Mouse (Mus musculus) retina, postnatal 7 days (tissue): ENCODE data around the gene Gphn.

Experiments used
- DNase-seq: peaks from one replicate; pipeline ENCODE4 v3.0.0-alpha.2; 2012; ENCODE audit warnings: low read depth, low spot score

Gene Gphn

DNA sequence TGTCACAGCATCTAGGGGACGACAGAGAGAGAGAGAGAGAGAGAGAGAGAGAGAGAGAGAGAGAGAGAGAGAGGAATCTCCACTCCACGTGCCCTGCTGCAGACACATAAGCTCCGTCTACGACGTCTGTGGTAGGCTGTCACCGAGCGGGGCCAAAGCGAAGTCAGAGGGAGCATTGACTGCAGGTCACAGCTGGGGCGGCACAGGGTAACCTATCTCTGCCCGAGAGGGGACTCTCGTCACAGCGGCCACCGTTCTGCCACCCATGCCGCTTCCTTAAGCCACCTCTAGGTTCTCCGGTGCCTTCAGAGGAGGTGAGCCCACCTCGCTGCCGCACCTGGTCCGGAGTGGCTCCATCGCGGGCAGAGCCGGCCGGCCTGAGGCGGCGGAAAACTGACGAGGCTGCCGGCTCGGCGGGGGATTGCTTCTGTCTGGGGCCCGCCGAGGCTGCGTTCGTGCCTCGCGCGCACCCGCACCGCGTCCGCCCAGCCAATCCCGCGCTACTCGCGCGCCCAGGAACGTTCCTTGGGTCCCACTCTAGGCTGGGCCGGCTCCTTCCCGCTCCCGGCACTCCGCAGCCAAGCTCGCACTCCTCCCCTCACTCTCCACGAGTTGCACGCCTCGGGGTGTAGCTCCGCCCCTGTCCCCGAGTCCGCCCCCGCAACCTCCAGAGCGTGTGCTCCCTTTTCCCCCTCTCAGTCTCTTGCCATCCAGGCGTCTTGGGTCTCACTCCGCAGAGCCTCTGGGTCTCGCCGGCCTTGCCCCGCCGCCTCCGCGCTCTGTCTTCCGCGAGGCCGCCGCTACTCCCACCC lies at the start of gene Gphn:
TSS of gene Gphn (plus strand) at position 673 of the 812 bp plus-strand sequence.
- peak; percentile 80 for DNase-seq

DNA sequence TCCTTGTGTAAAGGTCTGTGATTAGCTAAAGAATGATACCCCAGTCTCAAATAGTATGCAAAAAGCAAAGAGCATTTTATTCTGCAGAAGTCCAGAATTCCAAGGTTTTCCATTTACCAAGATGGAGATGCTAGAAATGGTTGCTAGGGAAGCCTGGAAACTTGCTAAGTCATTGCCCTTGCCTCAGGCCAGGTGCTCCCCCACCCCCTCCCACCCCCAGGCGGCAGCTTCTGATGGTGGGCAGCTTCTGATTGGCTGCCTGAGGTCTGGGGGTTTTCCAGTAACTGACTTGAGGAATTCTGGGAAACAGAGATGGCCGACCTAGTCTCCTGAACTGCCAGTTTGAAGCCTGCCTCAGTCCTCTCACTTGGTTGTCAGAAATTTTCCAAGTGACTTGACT lies 44.7 kb upstream of the Gphn start:
- no peak for DNase-seq

DNA sequence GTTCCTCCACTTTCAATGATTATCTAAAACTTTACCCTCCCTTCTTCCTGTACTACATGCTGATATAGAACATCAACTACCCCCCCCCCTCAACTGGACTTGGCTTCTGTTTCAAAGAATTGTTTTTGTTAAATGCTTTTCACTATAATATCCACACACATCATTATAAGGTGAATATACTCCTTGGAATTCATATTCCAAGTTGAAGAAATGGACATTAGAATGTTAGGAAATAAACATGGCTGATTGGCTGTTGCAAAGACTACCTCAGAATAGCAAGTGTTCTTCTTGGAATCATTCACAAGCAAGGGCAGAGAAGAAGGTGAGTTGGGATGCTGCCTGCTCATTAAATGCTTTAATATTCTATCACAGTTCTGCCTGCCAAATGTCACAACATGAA lies 32.2 kb upstream of the Gphn start, which contains the start of gene Gm6657:
TSS of gene Gm6657 (plus strand) at position 301 of the 400 bp plus-strand sequence.
- DNase-seq = no peak

DNA sequence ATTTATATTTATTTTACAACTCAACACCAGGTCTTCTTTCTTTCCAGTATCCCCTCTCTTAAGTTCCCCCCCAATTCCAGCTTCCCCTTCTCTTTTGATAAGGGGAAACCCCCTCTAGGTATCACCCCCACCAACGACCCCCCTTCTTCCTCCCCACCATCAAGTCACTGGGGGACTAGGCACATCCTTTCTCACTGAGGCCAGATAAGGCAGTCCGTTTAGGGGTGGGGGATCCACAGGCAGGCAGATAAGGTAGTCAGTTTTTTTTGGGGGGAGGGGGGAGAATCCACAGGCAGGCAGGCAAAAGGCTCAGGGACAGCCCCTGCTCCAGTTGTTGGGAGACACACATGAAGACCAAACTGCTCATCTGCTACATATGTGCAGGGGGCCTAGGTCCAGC lies 30.8 kb upstream of the Gphn start:
- DNase-seq = no peak

DNA sequence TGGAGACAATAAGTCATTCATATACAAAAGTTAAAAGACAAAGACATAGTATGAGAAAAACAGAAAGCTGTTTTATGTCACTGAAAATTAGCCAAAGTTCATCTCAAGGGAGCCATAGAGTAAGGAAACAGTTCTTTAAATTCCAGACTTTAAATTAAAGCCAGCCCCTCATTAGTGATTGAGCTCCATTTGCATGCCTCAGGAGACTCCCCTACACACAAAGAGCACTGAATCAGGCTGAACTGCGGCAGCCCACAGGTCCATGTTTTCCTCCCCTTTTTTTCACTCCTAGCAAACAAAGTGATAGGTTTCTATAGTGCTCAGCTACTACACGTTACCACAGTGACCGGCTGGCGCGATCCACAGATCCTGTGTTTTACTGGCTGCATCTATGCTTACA lies 22.5 kb upstream of the Gphn start:
- no peak for DNase-seq

DNA sequence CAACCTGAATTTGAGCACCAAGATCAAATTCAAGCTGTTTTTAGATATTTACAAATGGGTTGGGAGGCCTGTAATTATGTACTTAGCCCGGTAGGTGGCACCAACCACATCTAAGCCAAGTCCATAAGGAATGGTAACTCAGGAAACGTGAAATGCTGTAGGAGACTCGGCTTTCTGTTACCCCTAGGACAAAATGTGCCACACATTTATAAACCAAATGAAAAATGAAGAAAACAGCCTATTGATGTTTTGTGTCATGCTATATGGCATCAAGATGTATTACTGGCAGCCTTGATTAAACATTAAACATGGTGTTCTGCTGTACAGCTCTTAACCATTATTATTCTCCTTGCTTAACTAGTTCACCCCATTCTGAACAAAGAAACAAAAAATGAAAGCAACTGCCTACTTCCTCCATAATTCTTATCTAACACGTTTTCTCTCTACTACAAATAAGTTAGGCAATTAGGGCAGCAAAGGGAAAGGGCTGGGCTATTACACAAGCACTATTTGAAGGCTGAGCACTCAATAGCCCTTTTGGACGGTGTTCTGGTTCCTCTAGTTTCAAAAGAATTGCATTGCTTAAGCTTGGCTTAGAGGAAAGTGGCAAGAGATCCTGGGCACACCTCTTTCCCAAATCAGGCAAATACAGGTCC lies 20.1 kb upstream of the Gphn start:
- peak; percentile 44 for DNase-seq

DNA sequence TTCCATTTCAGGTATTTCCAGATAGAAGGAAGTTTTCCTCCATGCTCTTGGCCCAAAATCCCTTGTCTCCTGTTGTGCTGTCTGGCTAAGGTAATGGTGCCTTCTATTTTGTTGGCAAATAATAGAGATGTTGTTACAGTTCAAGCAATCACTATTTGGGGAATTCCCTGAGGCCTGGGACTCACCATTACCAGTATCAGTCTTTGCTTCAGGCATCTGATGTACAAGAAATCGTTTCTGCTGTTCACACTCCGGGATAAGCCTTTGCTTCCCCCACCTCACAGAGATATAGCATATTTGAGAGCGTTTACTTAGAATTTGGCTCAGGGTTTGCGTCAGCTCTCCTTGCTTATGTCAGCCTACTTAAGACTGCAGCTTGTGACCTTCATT lies 19.6 kb upstream of the Gphn start:
- DNase-seq = no peak

DNA sequence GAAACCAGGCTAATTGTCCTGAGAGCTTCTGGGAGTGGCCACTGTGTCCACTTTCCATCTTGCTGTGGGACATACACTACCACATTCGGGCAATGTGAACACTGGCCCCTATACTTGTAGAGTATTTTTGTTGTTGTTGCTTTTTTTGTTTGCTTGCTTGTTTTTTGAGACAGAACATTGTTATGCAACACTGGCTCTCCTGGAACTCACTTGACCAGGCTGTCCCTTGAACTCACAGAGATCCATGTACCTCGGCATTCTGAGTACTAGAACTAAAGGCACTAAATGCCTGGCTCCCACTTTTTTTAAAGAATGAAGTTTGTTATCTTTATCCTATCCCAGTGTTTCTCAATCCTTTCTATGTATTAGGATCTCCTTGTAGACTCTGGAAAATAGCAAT lies 16.3 kb upstream of the Gphn start:
- DNase-seq = no peak

DNA sequence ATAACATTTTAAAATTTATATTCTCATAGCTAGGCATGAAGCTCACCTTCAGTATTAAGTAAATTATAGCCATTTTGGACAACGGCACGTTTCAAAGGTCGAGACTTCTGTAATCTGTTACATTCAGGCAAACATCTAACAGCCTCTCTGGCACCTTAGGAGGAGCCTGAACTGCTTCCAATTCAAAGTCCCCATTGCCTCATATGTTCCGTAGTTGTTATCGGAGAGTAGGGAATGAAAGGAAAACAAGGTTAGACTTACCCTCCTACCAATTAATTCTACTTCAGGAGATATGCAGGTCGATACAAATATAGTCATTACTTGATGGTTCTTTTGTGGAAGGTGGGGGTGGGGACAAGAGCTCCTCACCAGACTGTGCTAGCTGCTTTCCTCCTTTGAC lies 10.7 kb upstream of the Gphn start:
- DNase-seq = no peak

DNA sequence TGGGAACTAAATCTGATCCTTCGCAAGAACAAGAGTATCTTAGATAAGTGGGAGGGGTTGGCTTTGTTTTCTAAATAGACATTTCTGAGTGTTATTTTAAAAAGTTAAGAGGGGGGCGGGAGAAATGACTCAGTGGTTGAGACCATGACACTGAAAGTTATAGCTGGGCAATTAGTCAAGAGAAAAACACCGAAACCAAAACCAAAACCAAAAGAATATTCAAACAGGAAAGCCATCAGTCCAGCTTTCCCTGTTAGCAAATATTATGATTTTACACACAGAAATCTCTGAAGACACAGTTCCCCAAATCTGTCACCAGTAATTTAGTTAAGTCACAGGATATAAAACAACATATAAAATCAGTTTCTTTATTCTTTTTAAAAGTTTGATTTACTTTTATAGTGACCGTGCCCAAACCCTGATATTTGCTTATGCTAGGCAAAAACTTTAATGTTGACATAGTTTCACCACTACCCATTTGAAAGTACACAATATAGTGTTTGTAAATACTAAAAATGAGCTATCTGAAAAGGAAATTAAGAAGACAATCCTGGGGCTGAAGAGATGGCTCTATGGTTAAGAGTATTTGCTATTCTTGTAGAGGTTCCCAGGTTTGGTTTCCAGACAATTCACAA lies 6.9 kb upstream of the Gphn start:
- no peak for DNase-seq

DNA sequence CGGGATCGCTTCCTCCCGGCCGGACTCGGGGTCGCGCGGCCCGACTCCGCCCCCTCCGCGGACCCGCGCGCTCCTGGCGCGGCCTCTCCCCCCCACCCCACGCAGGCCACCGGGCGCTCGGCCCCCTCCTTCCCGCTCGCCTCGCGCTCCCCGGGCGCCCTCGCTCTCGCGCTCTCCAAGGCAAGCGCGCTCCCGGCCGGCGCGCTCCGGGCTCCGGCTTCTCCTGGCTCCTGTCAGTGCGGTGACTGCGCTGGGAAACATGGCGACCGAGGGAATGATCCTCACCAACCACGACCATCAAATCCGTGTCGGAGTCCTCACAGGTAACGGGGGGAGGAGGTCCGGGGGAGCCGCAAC lies 318 bp downstream of the Gphn start:
- peak; percentile 89 for DNase-seq

DNA sequence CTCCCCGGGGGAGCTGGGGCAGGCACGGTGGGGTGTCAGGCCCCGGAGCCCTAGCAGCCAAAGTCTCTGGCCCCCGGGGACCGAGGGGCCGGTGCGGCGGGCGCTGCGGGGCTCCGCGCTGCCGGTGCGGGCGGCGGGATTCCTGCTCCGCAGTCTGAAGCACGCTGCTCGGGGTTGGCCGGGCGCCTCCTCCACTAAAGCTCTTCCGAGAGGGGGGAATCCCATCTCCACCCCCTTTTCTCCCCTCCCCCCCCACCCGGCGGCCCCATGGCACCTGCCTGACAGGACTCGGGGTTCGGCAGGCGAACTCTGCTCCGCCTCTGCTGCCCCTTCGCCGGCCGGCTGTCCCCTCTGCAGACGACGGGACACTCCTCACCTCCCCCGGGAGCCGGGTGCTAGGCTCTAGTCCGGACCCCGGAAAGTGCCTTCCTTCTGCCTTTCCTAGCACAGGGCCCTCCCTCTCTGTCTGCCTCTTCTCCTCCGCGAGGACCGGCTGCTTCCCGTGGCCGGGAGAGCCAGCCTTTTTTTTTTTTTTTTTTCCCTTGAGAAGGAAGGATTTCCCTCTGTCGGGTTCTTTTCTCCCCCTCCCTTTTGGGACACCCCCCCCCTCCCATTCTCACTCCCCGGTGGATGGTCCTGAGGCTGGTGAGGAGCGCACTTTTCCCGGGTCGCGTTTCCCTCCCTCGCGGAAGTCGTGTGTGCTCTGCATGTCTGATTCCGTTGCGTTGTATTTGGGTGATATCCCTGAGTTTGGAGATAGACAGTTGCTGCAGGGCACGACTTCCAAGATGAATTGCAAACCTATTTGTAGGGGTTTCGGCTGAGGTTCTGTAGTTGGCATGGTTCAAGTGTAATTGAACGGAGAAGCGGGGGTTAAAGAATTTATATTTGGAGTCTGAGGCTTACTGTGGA lies 1.1 kb downstream of the Gphn start:
- peak; percentile 35 for DNase-seq

DNA sequence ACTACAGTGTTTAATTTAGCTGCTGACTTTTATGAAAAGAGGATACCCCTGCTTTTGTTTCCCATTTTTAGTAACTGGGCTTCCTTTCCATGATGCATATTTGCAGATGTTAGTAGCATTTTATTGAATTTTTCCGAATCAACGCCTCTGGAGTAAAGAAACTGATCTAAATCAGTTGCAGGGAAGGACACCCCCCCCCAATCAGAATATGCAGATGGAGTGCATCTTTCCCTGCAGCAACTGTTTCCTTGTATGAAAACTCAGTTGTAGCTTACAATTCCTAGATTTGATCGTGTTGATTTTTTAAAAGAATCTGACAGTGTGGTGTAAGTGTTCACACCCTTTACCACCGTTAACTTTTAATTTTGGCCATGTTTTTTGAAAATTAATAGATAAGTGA lies 2.0 kb downstream of the Gphn start:
- DNase-seq = no peak

DNA sequence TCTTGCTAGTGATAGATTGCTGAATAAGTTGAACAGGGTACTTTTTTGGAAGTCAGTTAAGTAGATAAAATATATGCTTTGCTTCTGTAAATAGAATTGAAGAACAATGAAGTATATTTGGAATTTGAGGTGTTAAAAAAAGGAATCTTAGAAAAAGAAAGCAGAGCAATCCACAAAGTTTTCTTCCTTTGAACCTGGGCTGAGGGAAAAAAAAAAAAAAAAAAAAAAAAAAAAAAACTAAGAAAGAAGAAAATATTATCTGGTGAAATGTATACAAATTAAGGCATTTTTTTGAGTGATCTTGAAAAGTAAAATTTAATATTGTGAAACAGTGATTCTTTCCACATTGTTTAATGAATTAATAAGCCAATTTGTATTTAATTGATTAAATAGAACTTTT lies 6.4 kb downstream of the Gphn start:
- no peak for DNase-seq

DNA sequence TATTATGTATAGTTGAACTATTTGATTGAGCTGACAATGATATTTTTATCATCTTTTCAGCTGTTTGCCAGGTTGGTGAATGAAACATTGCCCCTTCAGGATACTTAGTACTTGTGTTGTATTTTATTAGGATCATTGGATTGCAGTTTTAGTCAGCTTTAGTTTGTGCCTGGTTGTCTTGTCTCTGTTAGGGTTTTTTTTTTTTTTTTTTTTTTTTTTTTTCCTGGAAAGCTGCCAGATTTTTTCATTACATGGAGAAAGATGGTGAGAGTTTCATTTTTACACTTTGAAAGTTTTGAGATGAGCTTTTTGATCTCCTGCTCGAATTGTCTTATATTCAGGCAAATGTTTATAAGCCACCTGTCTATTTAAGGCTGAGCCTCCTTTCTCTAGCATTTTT lies 22.2 kb downstream of the Gphn start:
- no peak for DNase-seq

DNA sequence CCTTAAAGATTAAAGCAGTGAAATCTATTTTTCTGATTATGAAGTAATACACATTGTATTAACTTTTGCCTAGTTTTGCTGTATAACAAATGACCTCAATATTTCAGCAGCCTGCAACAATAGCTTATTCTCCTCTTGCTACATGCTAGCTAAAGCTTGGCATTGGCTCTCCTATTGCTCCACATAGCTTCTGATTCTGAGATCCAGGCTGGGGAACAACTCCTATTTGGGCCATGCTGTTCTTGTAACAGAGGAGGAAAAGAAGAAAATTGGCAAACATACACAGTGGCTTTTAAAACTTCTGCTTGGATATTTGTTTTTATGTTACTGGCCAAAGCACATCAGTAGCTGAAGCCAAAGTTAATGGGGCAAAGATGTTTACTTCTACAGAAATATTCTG lies 23.0 kb downstream of the Gphn start:
- no peak for DNase-seq

DNA sequence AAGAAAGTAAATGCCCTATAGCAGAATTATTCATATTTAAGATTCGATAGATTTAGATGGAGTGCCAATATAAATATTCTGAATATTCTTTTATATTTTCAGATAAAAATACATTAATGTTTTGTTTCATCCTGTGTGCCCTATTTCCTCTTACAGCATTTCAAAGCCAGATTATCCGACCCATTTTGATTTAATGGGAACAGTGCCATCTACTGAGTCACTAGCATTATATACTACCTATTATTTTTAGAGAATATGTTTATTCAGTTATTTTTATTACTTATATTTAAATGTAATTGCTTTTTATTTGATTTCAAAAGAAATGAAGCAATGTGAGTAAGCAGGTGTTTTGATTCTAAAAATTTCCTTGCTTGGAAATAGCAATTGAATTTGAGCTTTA lies 51.2 kb downstream of the Gphn start:
- DNase-seq = no peak

DNA sequence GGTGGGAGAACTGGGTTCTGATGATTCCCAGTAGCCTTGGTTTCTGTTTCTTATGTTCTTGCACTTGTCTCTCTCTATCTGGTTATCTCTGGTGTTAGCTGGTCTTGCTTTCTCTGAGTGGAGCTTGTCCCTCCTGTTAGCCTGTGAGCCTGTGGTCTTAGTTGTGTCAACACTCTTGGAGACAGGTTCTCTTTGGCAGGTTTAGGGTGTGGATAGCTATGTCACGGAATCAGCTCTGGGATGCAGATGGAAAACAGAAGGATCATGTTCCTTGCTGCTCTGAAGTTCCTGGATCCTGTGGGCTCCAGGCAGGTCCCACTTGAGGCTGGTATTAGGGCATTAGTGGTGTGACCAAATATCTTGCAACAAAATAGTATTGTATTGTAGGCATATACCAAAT lies 64.2 kb downstream of the Gphn start:
- no peak for DNase-seq

DNA sequence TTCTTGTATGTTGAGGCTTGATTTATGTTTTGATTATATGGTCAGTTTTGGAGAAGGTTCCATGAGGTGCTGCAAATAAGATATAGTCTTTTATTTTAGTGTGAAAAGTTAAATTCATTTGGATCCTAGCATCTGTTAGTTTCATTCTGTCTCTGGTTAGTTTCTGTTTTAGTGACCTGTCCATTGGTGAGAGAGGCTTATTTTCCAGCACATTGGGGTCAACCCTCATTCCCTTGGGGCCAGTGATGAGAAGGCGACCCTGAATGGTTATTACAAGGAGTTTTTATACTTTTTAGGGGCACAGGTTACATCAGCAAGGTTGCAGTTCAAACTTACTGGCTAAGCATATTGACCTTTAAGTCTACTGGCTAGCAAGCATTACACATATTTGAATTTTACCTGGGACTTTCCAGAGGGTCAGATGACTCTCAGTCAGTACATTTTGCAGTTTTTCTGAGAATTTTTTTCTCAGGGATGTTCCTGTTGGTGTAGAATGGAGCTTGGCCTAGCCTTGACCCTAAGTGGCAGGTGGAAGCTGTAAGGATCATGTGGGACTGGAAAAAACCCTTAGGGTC lies 72.7 kb downstream of the Gphn start:
- DNase-seq = no peak

DNA sequence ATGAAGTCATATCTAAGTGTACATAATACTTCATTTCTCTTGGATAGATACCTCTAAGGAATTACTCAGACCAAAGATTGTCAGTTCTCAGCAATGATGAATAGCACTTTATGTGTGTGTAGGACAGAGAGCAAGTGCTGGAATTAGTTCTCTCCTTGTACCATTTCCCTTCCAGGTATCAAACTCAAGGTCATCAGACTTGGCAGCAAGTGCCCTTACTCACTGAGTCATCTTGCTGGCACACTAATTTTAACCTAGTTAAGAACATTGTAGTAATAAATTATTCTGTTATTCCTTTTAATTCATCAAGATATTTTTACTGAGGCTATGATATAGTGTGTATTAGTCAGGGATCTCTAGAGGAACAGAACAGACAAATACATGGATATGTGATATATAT lies 88.9 kb downstream of the Gphn start:
- no peak for DNase-seq

DNA sequence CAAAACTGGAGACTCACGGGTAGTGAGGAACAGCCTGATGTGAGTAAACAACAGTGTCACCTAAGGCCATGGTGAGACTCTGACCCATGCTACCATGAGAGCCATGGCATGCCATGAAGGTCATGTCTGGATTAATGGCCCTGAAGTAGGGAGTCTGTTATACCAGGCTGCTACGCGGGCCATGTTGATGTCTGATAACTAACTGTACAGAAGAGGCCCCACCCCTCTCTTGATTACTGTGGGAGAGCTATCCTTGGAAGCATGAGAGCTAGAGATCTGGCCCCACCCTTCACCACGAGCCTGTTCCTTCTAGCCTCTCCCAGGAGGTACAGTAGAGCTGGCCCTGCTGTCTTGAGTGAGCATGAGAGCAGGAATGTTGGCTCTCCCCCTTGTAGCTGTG lies 101.8 kb downstream of the Gphn start:
- no peak for DNase-seq

DNA sequence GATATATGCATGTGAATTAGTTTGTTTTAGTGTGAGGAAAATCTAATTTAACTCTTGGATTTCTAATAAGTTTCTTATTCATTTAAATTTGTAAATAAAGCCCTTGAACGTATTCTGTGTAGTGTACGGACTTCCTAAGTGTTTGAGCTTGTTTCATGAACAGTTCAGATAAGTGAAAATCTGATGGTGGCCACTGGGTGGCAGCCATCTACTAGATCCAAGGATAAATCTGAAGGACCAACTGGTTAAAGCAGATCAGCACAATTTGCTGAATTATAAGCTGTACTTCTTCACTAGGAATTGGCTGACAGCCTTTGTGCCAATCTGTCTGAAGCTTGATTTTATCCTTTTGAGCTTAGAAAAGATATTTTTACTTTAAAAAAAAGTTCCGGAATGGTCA lies 105.9 kb downstream of the Gphn start:
- DNase-seq = peak; percentile 19
